Mouse (Mus musculus) megakaryocyte progenitor cell, adult 5-6 weeks (primary cell): ENCODE measurements around the gene Rassf6. TPM values are rescaled to one million over a fixed set of nuclear protein-coding genes. Genes with fewer than 3 reads are reported as not detected.

Source experiments
- ATAC-seq: replicated peaks from 2 replicates; pipeline ENCODE4 v1.8.0; 2016; ENCODE audit warnings: mild to moderate bottlenecking, moderate TSS enrichment, inconsistent platforms; ENCODE audit not compliant: poor library complexity
- total RNA-seq, 2 experiments: library from RNA; stranded (forward) in 1 of 2; stranded (reverse) in 1 of 2; fragments of 157-497, 149-512 nt in 1 of 2; fragments of 200-1000 nt in 1 of 2; gene quantifications; 2 replicates each; pipeline versions ENCODE4 v1.2.3 to v1.2.4; 2015 to 2017

Rassf6 gene
- total RNA-seq, 2 experiments from 2014 or later, result 0.52 TPM; not detected in 1

DNA sequence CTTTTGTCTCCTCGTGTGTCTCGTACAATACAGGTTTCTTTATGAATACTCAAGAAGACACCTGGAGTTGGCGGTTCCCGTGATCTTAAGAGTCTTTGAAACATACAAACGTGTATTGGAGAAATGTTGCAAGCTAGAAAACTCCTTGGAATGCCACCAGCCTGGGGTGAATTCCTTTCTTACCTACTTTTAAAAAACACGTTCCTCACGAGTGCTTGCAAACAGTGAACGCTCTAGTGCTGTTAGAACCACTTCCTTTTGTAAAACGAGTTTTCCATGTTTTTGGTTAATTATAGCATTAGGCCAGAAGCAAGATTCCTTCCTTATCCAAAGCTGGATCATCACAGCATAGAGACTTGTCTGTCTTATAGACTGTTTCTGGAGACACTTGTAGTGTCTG is 60.9 kb downstream of the Rassf6 start:
- ATAC-seq, result no peak

DNA sequence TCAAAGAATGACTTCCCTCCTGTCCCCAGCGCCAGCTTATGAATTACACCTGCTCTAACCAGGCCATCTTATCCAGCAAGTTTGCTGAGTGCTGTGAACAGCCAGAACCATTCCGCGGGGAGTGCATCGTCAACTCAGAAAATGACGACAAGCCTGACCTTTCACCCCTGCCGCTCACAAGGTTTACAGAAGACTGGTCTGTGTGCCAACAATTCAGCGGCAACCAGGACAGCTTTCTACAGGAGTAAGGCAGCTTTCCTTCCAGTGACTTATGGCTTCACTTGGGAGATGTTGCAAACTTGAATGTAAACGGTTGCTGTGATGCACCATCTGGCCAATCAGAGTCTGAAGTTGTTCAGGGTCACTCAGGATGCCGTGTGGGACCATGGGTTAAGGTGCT is 62.7 kb downstream of the Rassf6 start:
- no peak for ATAC-seq

DNA sequence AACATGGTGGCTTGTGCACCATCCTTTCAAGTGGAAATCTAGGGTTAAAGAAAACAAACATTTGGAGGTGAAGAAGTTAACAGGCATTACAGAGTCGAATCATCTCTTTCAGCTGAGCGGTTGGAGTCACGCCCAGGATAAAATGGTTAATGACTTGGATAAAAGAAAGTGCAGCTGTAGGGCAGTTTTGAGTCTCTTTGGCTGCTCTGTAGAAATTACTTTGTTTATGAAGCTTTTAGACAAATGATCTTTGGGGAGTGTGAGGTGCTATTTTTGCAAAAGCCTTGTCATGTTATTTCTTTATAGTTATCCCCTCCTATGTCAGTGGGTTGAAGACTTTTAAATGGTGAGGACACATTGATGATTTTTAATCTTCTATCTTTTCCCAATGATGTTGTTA is 69.2 kb downstream of the Rassf6 start:
- ATAC-seq, result no peak

DNA sequence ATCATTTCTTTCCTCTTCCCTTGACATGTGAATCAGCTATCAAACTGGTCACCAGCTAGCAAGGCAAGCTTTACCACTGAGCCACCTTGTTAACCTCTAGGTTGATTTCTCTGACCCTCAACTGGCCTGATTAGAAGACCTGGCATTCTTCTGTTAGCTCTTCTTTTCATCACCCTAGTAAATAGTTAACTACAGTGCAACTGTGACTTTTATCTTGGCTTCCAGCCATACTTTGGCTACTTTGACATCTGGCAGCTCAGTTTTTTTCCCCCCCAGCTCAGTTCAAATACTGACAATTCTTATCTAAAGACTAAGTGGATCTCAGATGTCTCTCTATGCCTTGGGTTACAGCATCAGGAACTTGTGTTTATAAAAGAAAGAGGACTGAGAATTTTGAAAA is 72.1 kb downstream of the Rassf6 start:
- no peak for ATAC-seq

DNA sequence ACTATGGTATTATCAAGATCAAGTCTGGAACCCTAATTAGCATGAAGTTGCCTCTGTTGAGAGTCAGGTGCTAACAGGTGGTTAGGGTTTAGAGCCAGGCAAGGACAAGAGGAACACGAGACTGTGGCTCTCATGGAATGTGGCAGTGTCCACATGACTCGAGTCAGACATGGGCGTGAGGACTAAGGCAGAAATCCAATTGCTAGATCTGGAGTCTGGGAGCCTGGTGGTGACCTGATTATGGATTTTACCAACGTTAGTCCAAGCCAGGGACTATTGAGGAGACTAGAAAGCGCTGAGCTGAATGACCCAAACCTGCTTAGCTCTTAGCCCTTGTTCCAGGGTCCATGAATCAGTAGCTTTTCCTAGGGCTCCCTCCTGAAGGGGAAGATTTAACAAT is 72.7 kb downstream of the Rassf6 start:
- no peak for ATAC-seq

DNA sequence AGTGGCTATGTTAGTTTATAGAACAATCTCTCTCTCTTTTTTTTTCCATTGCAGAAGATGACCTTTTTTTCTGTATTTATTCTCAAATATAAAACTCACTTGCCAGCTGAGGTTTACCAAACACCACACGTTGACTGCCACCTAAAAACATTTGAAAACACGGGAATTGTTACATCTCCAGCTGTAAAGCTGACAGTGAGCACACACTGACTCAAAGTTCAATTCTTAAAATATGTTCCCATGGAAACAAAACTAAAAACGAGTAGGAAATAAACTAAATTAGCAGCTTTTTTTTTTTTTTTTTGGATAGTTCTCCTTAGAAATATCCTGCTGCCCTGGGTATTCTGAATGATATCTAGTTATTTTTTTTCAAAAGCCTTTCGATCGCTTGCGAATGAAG is 75.3 kb downstream of the Rassf6 start:
- no peak for ATAC-seq

DNA sequence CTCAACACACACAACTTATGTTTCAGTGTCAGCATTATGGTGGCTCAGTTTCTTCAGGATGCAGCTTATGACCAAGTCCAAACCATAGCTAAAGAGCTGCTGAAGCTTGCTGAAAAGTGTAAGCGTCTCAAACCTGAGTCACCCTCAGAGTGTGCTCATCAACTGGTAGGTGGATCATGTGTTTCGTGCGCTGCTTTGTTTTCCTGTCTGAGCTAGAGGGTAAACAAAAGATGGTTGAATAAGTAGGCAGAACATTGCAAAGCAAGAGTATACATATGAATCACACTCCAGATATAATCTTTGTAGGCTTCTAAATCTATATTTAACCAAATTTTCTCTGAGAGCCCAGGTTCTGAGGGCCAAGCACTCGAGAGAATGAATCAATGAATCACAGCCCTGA is 76.3 kb downstream of the Rassf6 start:
- no peak for ATAC-seq

DNA sequence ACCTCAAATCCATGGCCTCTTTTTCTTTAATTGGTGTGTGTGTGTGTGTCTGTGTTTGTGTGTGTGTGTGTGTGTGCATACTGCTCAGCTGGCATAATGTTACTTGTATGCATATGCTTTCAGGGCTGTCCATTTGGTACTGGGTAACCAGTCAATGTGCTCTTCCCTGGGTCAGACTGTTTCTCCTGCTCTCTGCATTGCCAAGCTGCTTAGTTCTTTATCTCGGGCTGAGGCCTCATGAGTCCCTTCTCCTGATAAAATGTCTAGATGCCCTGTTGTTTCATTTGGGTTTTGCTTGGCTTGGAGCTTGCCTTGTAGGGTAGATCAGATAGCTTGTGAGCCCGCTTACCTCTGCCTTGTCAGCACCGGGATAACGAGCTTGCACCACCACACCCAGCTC is 77.6 kb downstream of the Rassf6 start:
- ATAC-seq, result no peak

DNA sequence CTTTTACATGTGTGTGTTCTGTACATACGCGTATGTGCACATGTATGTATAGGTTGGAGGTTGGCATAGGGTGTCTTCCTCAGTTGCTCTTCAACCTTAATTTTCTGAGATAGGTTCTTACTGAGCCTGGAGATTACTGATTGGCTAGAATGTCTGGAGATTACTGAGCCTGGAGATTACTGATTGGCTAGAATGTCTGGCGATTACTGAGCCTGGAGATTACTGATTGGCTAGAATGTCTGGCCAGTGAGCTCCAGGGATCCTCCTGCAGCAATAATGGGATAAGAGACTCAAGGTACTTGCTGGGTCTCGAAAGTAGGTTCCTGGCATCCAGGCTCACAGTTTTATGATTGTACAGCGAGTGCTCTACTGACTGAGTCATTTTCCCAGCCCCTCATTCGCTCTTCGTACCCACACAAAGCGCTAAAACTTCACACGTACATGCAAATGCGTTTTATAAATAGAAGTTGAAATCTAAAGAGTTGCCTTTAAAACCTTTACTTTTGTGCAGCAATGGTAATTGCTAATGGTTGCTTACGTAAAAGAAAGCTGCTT is 78.7 kb downstream of the Rassf6 start:
- no peak for ATAC-seq

DNA sequence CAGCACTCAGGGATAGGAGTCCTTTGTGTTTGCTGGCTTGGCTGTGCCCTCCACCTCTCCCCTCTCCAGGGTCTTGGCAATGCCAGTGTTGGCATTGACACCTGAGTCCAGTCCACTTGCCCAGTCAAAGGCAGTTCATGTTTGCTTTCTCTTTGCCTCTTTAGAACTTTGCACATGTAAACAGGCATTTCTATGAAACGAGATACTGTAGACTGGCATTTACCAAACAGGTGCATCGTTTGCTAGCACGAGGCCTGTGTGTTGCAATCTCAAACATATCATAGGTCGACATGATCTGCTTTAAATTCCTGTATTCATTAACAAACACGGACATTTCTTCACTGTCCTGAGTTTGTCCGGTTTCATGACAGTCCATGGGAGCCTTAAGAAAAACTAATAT is 79.7 kb downstream of the Rassf6 start, which contains the start of gene 5830473C10Rik:
TSS of gene 5830473C10Rik (plus strand) at position 365 of the 400 bp plus-strand sequence.
- ATAC-seq, result no peak

DNA sequence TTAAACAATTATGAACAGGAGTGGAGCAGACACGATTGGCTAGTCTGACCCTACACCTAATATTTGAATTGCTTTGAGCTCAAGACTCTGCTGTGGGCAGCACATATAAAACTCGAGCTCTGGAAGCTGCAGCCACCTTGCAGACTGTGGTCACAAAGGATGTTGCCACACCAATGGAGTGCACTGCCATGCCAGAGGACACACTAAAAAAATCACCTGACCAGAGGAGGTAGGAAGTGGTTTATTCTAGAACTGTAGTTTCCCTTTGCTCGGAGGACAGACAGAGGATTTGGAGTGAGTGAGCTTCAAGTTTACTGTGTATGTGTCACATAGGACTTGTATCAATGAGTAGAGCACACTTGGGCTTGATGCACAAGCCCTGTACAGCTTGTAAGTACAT is 84.4 kb downstream of the Rassf6 start:
- peak; percentile 48 for ATAC-seq

Other genes with a start within 250 kb of the Rassf6 start
- gene Alb, start 179.8 kb downstream of the Rassf6 start, total RNA-seq (2015), result not detected in 2 replicates
- gene Alb, start 179.8 kb downstream of the Rassf6 start, total RNA-seq (2017), result not detected in 2 replicates
- gene Afp, start 149.9 kb downstream of the Rassf6 start, total RNA-seq (2015), result 1.1 and 1.2 TPM in 2 replicates
- gene Afp, start 149.9 kb downstream of the Rassf6 start, total RNA-seq (2017), result 0.21 and 1.3 TPM in 2 replicates
- not detected in 2 replicates for gene Afm, start 121.7 kb downstream of the Rassf6 start, total RNA-seq (2015)
- gene Afm, start 121.7 kb downstream of the Rassf6 start, total RNA-seq (2017), result not detected in 2 replicates
- not detected in 2 replicates for gene 5830473C10Rik, start 79.5 kb downstream of the Rassf6 start, total RNA-seq (2015)
- gene 5830473C10Rik, start 79.5 kb downstream of the Rassf6 start, total RNA-seq (2017), result not detected in 2 replicates
- not detected in 2 replicates for gene Cxcl5, start 118.7 kb upstream of the Rassf6 start, total RNA-seq (2015)
- gene Cxcl5, start 118.7 kb upstream of the Rassf6 start, total RNA-seq (2017), result not detected in 2 replicates
- gene Ppbp, start 127.9 kb upstream of the Rassf6 start, total RNA-seq (2015), result 0.66 TPM in 1 of 2 replicates, not detected in the other
- gene Ppbp, start 127.9 kb upstream of the Rassf6 start, total RNA-seq (2017), result not detected in 2 replicates
- 0.64 and 3.3 TPM in 2 replicates for gene Pf4, start 131.8 kb upstream of the Rassf6 start, total RNA-seq (2015)
- 1.2 and 2.2 TPM in 2 replicates for gene Pf4, start 131.8 kb upstream of the Rassf6 start, total RNA-seq (2017)
- gene Cxcl3, start 145.4 kb upstream of the Rassf6 start, total RNA-seq (2015), result not detected in 2 replicates
- gene Cxcl3, start 145.4 kb upstream of the Rassf6 start, total RNA-seq (2017), result not detected in 2 replicates
- not detected in 2 replicates for gene Cxcl15, start 153.9 kb upstream of the Rassf6 start, total RNA-seq (2015)
- not detected in 2 replicates for gene Cxcl15, start 153.9 kb upstream of the Rassf6 start, total RNA-seq (2017)